Mouse (Mus musculus): ENCODE measurements at regions not wholly inside any gene's neighbourhood (a gene's known extent, or its start where the extent isn't known, plus 50 kb on each side); places are given as distances from the start of the nearest gene placed in this dataset.

GRCm38 (mm10) chr14:98722481-98722880 is 271.6 kb downstream of the Rpl36a-ps1 start:
- no peak overlapping the region for H3K27ac ChIP-seq (replicated peaks; ENCODE audit: low read depth, low read length)
- H3K4me1 ChIP-seq (ENCODE audit: control insufficient read depth, insufficient read depth, insufficient read length, low read length) = no peaks in the 10 kb centered on the region
- H3K4me3 ChIP-seq (ENCODE audit: insufficient read depth, low read depth, low read length) = no peak overlapping the region

DNA sequence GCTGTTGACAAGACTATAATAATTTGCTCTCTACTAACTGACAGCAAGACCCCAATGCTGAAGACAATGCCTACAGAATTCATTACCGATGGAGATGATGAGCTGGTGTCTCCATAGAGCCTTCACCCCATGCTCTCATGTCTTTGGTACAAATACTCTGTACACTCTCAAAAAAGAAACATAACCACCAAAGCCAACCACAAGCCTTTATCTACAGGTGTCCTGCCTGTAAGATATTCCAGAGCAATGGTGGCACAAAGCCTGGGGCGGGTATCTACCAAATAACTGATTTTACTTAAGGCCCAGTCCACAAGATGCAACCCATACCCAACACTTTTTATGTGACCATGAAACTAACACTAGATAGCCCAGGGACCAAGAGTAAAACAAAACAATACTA is 273.1 kb downstream of the Rpl36a-ps1 start:
- no peaks in the 10 kb centered on the region for H3K4me1 ChIP-seq (ENCODE audit: control insufficient read depth, insufficient read depth, insufficient read length, low read length)
- H3K4me3 ChIP-seq (ENCODE audit: insufficient read depth, low read depth, low read length) = no peak overlapping the region
- H3K27ac ChIP-seq (replicated peaks; ENCODE audit: low read depth, low read length) = no peak overlapping the region

- no peak overlapping the region for H3K4me3 ChIP-seq (ENCODE audit: insufficient read depth, low read depth, low read length)
- H3K27ac ChIP-seq (replicated peaks; ENCODE audit: low read depth, low read length) = no peak overlapping the region
- no peaks in the 10 kb centered on the region for H3K4me1 ChIP-seq (ENCODE audit: control insufficient read depth, insufficient read depth, insufficient read length, low read length)
These were observed 286.1 kb downstream of the Rpl36a-ps1 start for GRCm38 (mm10) chr14:98708045-98708444.

GRCm38 (mm10) chr14:98707574-98707973 is 286.5 kb downstream of the Rpl36a-ps1 start:
- Histone ChIP-seq H3K27ac (replicated peaks; ENCODE audit: low read depth, low read length) (no peak overlapping the region), H3K4me1 (ENCODE audit: control insufficient read depth, insufficient read depth, insufficient read length, low read length) (no peaks in the 10 kb centered on the region), H3K4me3 (ENCODE audit: insufficient read depth, low read depth, low read length) (no peak overlapping the region)

DNA sequence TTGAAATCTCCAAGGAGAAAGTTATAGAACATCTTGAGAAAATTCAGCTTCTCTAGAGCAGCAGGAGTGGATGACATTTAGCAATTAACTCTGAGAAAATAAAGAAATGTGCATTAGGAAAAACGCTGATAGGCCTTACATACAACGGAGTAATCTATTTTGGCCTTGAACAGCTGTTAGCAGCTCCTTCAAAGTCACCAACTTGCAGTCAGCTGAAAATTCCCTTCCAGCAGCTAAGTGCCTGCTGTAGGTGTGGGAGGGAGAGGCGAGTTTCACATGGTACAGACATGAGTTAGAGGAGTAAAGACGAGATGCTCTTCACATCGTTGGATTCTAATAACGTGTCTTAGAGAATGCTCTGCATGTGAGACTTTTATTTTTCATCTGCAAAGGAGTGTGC is 290.8 kb downstream of the Rpl36a-ps1 start:
- H3K4me3 ChIP-seq (ENCODE audit: insufficient read depth, low read depth, low read length) = no peak overlapping the region
- H3K4me1 ChIP-seq (ENCODE audit: control insufficient read depth, insufficient read depth, insufficient read length, low read length) = no peaks in the 10 kb centered on the region
- no peak overlapping the region for H3K27ac ChIP-seq (replicated peaks; ENCODE audit: low read depth, low read length)

GRCm38 (mm10) chr14:98656533-98656932 is 337.6 kb downstream of the Rpl36a-ps1 start:
- H3K4me1 ChIP-seq (ENCODE audit: control insufficient read depth, insufficient read depth, insufficient read length, low read length) = no peaks in the 10 kb centered on the region
- no peak overlapping the region for H3K27ac ChIP-seq (replicated peaks; ENCODE audit: low read depth, low read length)
- H3K4me3 ChIP-seq (ENCODE audit: insufficient read depth, low read depth, low read length) = no peak overlapping the region

DNA sequence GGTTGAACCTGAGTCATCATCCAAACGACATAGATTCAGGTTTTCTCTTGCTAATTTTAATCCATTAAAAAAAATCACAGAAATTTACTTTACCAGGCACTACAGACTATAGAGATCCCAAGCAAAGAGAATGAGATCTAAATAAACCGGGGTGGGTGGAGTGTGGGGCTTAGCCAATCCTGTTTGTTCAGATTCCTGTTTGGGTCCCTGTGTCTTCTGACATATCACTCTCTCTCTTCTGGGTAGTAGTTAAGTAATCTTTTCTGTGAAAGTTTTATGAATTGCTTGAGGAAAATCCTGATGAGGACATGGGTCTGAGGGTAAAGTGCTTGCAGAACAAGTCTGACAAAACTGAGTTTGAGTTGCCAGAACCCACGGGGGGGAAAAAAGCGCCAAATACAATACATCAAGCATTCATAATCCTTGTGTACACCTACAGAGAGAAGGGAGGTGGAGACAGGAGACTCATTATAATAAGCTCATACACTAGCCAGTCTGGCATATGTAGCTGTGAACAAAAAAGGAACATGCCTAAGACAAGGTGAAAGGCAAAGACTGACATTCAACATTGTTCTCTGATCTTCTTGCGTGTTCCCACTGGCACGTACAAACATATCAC is 339.8 kb downstream of the Rpl36a-ps1 start:
- Histone ChIP-seq H3K4me1 (ENCODE audit: control insufficient read depth, insufficient read depth, insufficient read length, low read length) (no peaks in the 10 kb centered on the region), H3K4me3 (ENCODE audit: insufficient read depth, low read depth, low read length) (no peak overlapping the region), H3K27ac (replicated peaks; ENCODE audit: low read depth, low read length) (no peak overlapping the region)

DNA sequence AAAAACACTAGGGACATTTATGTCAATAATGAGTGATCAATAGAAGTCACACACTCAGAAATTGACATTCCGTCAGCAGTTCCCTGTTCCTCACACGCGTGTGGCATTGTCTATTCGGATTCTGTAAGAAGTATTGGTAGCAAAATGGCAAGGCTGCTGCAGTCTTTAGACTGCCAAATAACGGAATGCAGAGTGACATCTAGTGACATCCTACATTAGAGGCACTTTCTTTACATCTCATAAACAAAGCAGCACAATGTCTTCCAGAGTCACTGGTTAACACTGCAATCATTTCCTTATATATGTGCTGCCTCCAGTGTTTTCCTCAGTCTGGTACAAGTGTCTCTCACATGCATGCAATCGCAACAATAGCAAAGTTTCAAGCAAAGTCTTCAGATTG is 342.9 kb downstream of the Rpl36a-ps1 start:
- Histone ChIP-seq H3K4me1 (ENCODE audit: control insufficient read depth, insufficient read depth, insufficient read length, low read length) (no peaks in the 10 kb centered on the region), H3K27ac (replicated peaks; ENCODE audit: low read depth, low read length) (no peak overlapping the region), H3K4me3 (ENCODE audit: insufficient read depth, low read depth, low read length) (no peak overlapping the region)

GRCm38 (mm10) chr14:98650520-98650919 is 343.6 kb downstream of the Rpl36a-ps1 start:
- no peak overlapping the region for H3K27ac ChIP-seq (replicated peaks; ENCODE audit: low read depth, low read length)
- H3K4me3 ChIP-seq (ENCODE audit: insufficient read depth, low read depth, low read length) = no peak overlapping the region
- H3K4me1 ChIP-seq (ENCODE audit: control insufficient read depth, insufficient read depth, insufficient read length, low read length) = no peaks in the 10 kb centered on the region

- Histone ChIP-seq H3K27ac (replicated peaks; ENCODE audit: low read depth, low read length) (no peak overlapping the region), H3K4me3 (ENCODE audit: insufficient read depth, low read depth, low read length) (no peak overlapping the region), H3K4me1 (ENCODE audit: control insufficient read depth, insufficient read depth, insufficient read length, low read length) (no peaks in the 10 kb centered on the region)
These were observed 346.5 kb downstream of the Rpl36a-ps1 start for GRCm38 (mm10) chr14:98647614-98648013.

- Histone ChIP-seq H3K4me3 (ENCODE audit: insufficient read depth, low read depth, low read length) (no peak overlapping the region), H3K4me1 (ENCODE audit: control insufficient read depth, insufficient read depth, insufficient read length, low read length) (no peaks in the 10 kb centered on the region), H3K27ac (replicated peaks; ENCODE audit: low read depth, low read length) (no peak overlapping the region)
These were observed 350.4 kb downstream of the Rpl36a-ps1 start for GRCm38 (mm10) chr14:98643756-98644155.

DNA sequence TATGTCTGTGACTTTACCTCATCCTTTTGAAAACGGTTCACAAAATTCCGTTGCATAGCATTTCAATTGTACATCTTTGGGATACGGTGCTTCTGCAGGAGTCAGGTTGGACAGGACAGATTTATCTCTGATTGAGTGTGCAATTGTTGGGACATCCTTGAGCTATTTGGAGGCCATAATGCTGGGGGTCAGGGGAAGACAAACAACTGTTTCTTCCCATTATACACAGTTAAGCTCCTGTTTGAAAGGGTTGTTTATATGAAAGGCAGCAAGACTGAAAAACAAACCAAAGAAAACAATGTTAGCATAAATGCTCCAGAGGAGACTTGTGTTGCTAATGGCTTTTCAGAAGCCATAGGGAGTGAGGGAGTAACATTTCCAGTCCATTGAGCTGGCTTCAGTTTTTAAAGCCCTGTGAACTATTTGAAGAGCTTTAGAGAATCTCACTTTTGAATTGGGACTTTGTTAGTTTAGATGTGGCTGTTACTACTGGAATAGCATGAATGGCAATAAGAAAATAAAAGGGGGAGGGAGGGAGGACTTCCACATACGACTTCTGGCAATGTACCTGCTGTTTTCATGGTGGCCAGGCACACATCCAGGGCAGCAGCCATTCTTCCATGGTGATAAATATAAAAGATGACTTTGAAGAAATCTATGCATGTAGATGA is 351.3 kb downstream of the Rpl36a-ps1 start:
- Histone ChIP-seq H3K27ac (replicated peaks; ENCODE audit: low read depth, low read length) (no peak overlapping the region), H3K4me3 (ENCODE audit: insufficient read depth, low read depth, low read length) (no peak overlapping the region), H3K4me1 (ENCODE audit: control insufficient read depth, insufficient read depth, insufficient read length, low read length) (no peaks in the 10 kb centered on the region)

DNA sequence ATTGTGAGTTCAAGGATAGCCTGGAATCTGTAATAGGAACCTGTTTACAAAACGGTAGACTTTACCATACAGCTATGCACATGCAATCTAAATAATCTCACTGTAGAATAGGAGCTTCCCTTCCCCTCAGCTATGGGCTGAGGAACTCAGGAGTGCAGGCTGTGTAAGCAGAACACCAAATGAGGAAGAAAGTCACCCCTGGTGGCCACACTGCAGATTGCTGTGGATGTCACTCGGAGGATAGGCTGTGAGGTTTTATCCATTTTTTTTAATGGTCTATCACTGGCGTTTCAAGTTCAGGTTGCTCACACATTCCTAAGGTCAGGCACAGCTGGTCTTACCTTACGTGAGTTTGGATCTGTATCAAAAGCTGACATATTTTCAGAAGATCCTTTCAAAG is 365.1 kb downstream of the Rpl36a-ps1 start:
- H3K4me3 ChIP-seq (ENCODE audit: insufficient read depth, low read depth, low read length) = no peak overlapping the region
- no peaks in the 10 kb centered on the region for H3K4me1 ChIP-seq (ENCODE audit: control insufficient read depth, insufficient read depth, insufficient read length, low read length)
- H3K27ac ChIP-seq (replicated peaks; ENCODE audit: low read depth, low read length) = no peak overlapping the region

DNA sequence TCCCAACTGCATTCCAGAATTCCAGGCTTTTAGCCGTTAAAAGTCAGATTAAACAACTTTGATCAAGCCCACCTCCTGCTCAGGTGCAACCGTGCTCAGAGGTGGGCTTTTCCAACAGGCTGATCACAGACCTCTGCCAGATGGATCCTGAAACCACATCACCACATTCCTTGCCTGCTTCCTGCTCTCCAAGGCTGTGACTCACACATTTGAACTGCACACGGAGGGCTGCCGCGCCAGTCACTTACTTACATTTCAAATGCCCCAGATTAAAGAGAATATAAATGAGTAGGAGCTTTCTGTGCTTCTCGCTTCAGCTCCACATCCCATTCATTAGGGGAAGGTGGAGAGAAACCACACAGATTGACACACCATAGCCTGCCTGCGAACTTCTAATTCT is 367.6 kb downstream of the Rpl36a-ps1 start:
- Histone ChIP-seq H3K4me3 (ENCODE audit: insufficient read depth, low read depth, low read length) (no peak overlapping the region), H3K27ac (replicated peaks; ENCODE audit: low read depth, low read length) (no peak overlapping the region), H3K4me1 (ENCODE audit: control insufficient read depth, insufficient read depth, insufficient read length, low read length) (no peaks in the 10 kb centered on the region)

DNA sequence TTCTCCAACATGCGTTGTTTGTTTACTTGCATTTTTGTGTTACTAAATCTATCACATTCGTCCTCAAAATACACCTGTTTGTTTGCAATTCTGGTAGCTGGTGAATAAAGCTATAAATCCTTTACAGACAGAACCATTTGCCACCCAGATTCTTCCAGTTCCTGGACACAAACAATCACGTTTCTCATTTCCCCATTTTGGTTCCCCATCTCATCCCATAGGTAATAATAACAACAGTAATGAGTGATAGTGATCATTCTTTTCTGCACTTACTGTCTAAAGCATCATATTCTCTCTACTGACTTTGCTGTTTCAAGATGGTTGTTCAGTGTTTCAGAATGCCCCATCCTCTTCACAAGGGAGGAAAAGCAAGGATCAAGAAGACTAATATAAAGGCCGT is 368.3 kb downstream of the Rpl36a-ps1 start:
- Histone ChIP-seq H3K4me1 (ENCODE audit: control insufficient read depth, insufficient read depth, insufficient read length, low read length) (no peaks in the 10 kb centered on the region), H3K4me3 (ENCODE audit: insufficient read depth, low read depth, low read length) (no peak overlapping the region), H3K27ac (replicated peaks; ENCODE audit: low read depth, low read length) (no peak overlapping the region)

GRCm38 (mm10) chr14:98605772-98606171 is 388.3 kb downstream of the Rpl36a-ps1 start:
- no peaks in the 10 kb centered on the region for H3K4me1 ChIP-seq (ENCODE audit: control insufficient read depth, insufficient read depth, insufficient read length, low read length)
- no peak overlapping the region for H3K27ac ChIP-seq (replicated peaks; ENCODE audit: low read depth, low read length)
- H3K4me3 ChIP-seq (ENCODE audit: insufficient read depth, low read depth, low read length) = no peak overlapping the region

Measured in brown adipose tissue, adult 24 weeks (tissue).